Mouse (Mus musculus) intestine, embryonic 16.5 days (tissue): Measurements from ENCODE around the gene Runx3. TPM values are rescaled to one million over a fixed set of nuclear protein-coding genes. Genes with fewer than 3 reads are reported as not detected.
A peak's percentile ranks its signal among the peaks of the same experiment; 100 is the strongest.

Source experiments
- ATAC-seq: fragments of 200-750 bp; cut with Nextera tagmentation; 2 replicates; pipeline ENCODE4 v1.8.0; 2017; ENCODE audit warnings: moderate TSS enrichment, moderate library complexity
- H3K27ac ChIP-seq: fragments of 300-500 bp; sonication (generic); 2 replicates; pipeline ENCODE4 v1.5.1; 2014; ENCODE audit warnings: mild to moderate bottlenecking, low read length
- H3K27me3 ChIP-seq: fragments of 300-500 bp; sonication (generic); replicated peaks from 2 replicates; pipeline ENCODE4 v1.6.1; 2014; ENCODE audit warnings: low read length, control low read depth, mixed read lengths; ENCODE audit not compliant: control insufficient read depth, insufficient read depth
- H3K36me3 ChIP-seq: fragments of 300-500 bp; sonication (generic); 2 replicates; pipeline ENCODE4 v1.6.1; 2014; ENCODE audit warnings: low read length, control low read depth; ENCODE audit not compliant: control insufficient read depth, insufficient read depth
- H3K4me1 ChIP-seq: fragments of 300-500 bp; sonication (generic); 2 replicates; pipeline ENCODE4 v1.6.1; 2014; ENCODE audit warnings: low read length, control low read depth, mixed read lengths; ENCODE audit not compliant: control insufficient read depth, insufficient read depth
- H3K4me2 ChIP-seq: fragments of 300-500 bp; sonication (generic); 2 replicates; pipeline ENCODE4 v1.6.1; 2014; ENCODE audit warnings: low read depth, low read length, control low read depth
- H3K4me3 ChIP-seq: fragments of 300-500 bp; sonication (generic); 2 replicates; pipeline ENCODE4 v1.5.1; 2014; ENCODE audit warnings: mild to moderate bottlenecking, low read length
- H3K9ac ChIP-seq: fragments of 300-500 bp; sonication (generic); 2 replicates; pipeline ENCODE4 v1.6.1; 2014; ENCODE audit warnings: low read depth, low read length
- H3K9me3 ChIP-seq: fragments of 300-500 bp; sonication (generic); 2 replicates; pipeline ENCODE4 v1.6.1; 2016; ENCODE audit warnings: low read length, control low read depth; ENCODE audit not compliant: control insufficient read depth
- WGBS: fragments of 180-500 bp; shearing (Covaris S2); extraction: QIAGEN DNeasy Blood & Tissue Kit; methylation state at CpG from one replicate; pipeline ENCODE4 v1.1.7; 2014; 5-methylcytosine and 5-hydroxymethylcytosine counted together
- polyA plus RNA-seq: library from polyadenylated mRNA; unstranded; fragments of >200 nt; fragmentation: Nextera tagmentation; extraction: Ambion mirVana; gene quantifications from 2 replicates; pipeline ENCODE4 v1.2.1, GENCODE M21; 2015

Runx3 gene
- polyA plus RNA-seq, 1 experiment from 2014 or later, result 0.33 TPM

DNA sequence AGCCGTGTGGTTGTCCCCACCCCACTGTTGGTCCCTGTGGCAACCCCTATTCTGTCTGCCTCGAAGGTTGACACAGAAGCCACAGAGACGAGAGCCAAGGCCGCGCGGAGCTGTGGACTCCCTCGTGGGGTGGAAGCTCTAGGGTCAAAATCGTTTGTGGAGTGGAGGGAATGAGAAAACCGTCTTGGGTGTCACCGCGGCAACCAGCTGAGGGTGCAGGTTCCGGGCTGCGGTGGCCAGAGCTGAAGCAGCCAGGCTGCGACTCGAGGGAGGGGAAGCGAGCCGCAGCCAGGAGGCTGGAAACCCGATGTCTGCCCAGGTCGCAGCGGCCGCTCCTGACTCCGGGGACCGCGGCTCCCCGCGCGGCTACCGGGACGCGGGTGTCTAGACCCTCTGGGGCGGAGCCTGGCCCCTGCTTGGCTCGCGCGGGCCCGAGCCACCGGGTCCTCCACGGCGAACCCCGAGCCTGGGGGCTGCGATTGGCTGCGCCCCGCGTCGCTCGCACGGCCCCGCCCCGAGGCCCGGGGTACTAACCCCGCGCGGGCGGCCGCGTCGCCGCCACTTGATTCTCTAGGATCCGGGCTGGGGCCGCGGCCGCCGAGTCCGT is 31.6 kb downstream of the Runx3 start:
- peak overlapping the region; percentile 51; the same call in 1 of the 2 replicates for H3K9ac ChIP-seq
- peaks cover 98% of the 10 kb centered on the region for H3K27me3 ChIP-seq
- ATAC-seq, result peak; percentile 29; the same call in 1 of the 2 replicates
- H3K4me1 ChIP-seq, result peaks cover 14% of the 10 kb centered on the region
- no peaks in the 10 kb centered on the region for H3K9me3 ChIP-seq
- no peak overlapping the region for H3K27ac ChIP-seq
- peak overlapping the region; percentile 46 for H3K4me3 ChIP-seq
- peak overlapping the region; percentile 77 for H3K4me2 ChIP-seq
- H3K36me3 ChIP-seq, result no peaks in the 10 kb centered on the region
- WGBS, result under 1% methylated on average over 48 of the region's 63 CpGs

GRCm38 (mm10) chr4:135152834-135153259 is 32.4 kb downstream of the Runx3 start:
- Histone ChIP-seq H3K4me3 (peak overlapping the region; percentile 46), H3K4me2 (peak overlapping the region; percentile 77), H3K4me1 (peaks cover 11% of the 10 kb centered on the region), H3K27ac (no peak overlapping the region), H3K36me3 (no peaks in the 10 kb centered on the region), H3K9me3 (no peaks in the 10 kb centered on the region), H3K27me3 (peaks cover 98% of the 10 kb centered on the region), H3K9ac (peak overlapping the region; percentile 51; the same call in 1 of the 2 replicates)
- WGBS, result 1% methylated on average over 43 of the region's 45 CpGs
- no peak for ATAC-seq

DNA sequence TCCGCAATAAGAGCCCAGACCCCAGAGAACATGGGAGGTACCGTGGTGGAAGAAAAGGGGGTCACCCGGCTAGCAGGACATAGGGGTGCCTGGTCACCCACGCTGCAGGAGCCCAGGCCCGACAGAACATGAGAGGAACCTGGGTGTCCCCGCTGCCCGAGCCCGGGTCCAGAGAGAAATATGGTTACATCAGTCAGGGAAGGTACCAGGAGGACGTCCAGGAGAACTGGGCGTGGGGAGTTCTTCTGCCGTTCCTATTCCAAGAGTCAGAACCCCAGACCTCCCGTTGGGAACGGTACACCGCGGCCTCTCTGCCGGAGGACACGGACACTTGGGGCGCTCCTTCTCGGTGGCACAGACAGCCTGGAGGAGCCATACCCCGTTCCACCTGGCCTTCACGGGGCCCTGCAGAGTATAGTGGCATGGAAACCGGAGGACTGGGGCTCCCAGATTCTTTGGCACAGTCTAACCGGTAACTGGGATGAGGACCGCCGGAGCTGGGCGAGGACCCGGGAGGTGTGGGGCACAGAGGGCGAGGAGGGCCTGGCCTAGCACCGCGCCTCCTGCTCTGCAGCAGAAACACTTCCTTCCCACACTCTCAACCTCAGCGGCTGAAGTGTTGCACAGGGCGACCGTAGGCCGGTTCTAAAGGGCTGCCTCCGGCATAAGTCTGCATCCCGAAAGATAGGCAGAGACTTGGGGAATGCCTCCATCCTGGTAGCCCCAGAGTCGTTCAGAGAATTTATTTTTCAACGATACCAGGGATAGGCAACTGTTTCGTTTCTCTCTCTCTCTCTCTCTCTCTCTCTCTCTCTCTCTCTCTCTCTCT is 33.0 kb downstream of the Runx3 start:
- H3K4me1 ChIP-seq, result peaks cover 11% of the 10 kb centered on the region
- no peak overlapping the region for H3K4me2 ChIP-seq
- no peak overlapping the region for H3K27ac ChIP-seq
- under 1% methylated on average over 39 of the region's 39 CpGs for WGBS
- no peaks in the 10 kb centered on the region for H3K9me3 ChIP-seq
- peaks cover 97% of the 10 kb centered on the region for H3K27me3 ChIP-seq
- H3K9ac ChIP-seq, result no peak overlapping the region
- H3K4me3 ChIP-seq, result peak overlapping the region; percentile 46
- H3K36me3 ChIP-seq, result no peaks in the 10 kb centered on the region
- 0 out of 2 replicates have a peak, but pooled peaks have one; percentile 31 for ATAC-seq

DNA sequence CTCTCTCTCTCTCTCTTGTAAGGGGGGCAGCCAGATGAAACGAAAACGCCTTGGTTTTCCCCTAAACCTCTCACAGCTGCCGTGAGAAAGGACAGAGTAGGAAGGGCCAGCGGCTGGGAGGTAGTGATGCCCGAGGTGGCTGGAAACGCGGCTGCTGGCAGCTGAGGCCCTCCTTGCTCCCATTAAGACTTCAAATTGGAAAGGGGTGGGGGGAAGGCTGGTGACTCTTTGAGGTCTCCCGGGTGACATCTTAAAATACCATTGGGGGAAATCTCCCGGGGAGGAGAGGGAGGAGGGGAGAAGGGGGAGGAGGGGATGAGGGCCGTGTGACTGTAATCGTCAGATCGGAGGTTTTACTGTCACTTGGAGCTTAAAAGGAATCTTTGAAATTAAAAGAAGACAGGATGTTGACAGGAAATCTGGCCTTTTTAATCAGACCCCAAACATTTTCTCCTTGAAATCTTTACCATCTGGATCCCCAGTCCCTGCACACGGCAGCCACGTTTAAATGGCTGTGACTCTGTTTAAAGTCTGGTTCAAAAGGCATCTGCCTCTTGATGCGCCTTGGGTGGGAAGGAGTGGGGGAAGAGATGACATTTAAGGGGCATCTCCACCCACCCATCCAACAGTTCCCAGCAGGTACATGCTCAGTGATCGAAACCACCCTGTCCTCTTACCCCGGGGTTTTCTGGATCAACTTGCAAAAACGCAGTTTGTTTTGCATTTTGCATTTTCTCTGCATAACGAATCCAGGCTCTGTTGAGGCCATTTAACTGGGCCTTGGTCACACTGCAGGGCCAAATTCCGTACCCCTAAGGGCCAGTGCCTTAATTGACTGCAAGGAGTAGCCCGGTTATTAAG is 33.9 kb downstream of the Runx3 start:
- Histone ChIP-seq H3K27ac (no peak overlapping the region), H3K4me3 (no peak overlapping the region), H3K9ac (no peak overlapping the region), H3K9me3 (no peaks in the 10 kb centered on the region), H3K4me2 (no peak overlapping the region), H3K27me3 (peaks cover 97% of the 10 kb centered on the region), H3K36me3 (no peaks in the 10 kb centered on the region), H3K4me1 (peaks cover 11% of the 10 kb centered on the region)
- WGBS, result 3% methylated on average over 21 of the region's 21 CpGs
- ATAC-seq, result no peak

GRCm38 (mm10) chr4:135155106-135155800 is 34.8 kb downstream of the Runx3 start:
- Histone ChIP-seq H3K27me3 (peaks cover 94% of the 10 kb centered on the region), H3K27ac (no peak overlapping the region)
- 5% methylated on average over 30 of the region's 31 CpGs for WGBS

GRCm38 (mm10) chr4:135155805-135156469 is 35.5 kb downstream of the Runx3 start:
- H3K27ac ChIP-seq, result no peak overlapping the region
- no peaks in the 10 kb centered on the region for H3K36me3 ChIP-seq
- no peak overlapping the region for H3K9ac ChIP-seq
- WGBS, result 13% methylated on average over 15 of the region's 15 CpGs
- H3K27me3 ChIP-seq, result peaks cover 87% of the 10 kb centered on the region
- no peak overlapping the region for H3K4me3 ChIP-seq
- no peaks in the 10 kb centered on the region for H3K9me3 ChIP-seq
- peaks cover 11% of the 10 kb centered on the region for H3K4me1 ChIP-seq
- ATAC-seq, result no peak
- H3K4me2 ChIP-seq, result no peak overlapping the region

More at GRCm38 (mm10) chr4:135155106-135155800, 34.8 kb downstream of the Runx3 start:
- Histone ChIP-seq H3K9ac (no peak overlapping the region), H3K36me3 (no peaks in the 10 kb centered on the region), H3K9me3 (no peaks in the 10 kb centered on the region), H3K4me3 (no peak overlapping the region), H3K4me1 (peaks cover 11% of the 10 kb centered on the region), H3K4me2 (no peak overlapping the region)
- ATAC-seq, result no peak

DNA sequence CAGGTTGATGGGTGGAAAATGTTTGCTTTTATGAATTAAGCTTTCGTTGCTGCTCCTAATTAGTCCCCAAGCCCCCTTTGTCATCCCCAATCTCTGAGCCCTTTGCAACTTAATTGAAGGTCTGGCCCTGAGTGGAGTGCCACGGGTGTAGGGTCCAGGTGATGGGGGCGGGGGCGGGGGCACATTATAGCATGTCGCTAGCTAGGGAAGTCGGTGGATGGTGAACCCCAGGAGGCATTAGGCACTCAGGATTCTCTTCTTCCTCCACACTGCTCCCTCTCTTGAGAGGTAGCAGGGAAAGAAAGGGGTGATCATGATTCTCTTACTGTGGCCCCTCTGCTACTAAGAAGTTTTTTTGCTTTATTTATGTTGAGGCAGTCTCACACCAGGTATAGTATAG is 36.1 kb downstream of the Runx3 start:
- no peak for ATAC-seq
- Histone ChIP-seq H3K27ac (no peak overlapping the region), H3K9me3 (no peaks in the 10 kb centered on the region), H3K9ac (no peak overlapping the region), H3K4me2 (no peak overlapping the region), H3K36me3 (no peaks in the 10 kb centered on the region), H3K4me3 (no peak overlapping the region), H3K27me3 (peaks cover 81% of the 10 kb centered on the region), H3K4me1 (peaks cover 11% of the 10 kb centered on the region)
- 13% methylated on average over 6 of the region's 6 CpGs for WGBS

DNA sequence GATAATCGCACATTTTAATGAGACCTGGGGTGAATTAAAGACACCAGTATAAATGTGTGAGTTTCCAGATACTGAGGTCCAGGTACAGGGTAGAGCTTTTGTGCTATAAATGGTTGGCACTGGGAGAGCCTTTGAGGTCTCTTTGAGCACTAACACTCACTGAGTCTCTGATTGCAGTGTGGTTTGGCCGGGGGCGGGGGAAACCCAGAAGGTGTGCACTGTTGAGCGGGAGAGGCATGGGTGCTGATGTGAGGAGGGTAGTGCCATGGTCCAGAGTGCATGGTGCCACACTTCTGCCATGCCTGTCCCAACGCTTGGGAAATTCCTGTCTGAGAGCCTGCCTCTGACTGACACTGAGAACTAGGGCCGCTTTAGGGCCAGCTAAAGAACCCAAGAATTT is 36.9 kb downstream of the Runx3 start:
- no peak overlapping the region for H3K4me2 ChIP-seq
- no peak overlapping the region for H3K9ac ChIP-seq
- H3K9me3 ChIP-seq, result no peaks in the 10 kb centered on the region
- peaks cover 6% of the 10 kb centered on the region for H3K4me1 ChIP-seq
- H3K27me3 ChIP-seq, result peaks cover 73% of the 10 kb centered on the region
- no peak overlapping the region for H3K27ac ChIP-seq
- H3K36me3 ChIP-seq, result no peaks in the 10 kb centered on the region
- no peak overlapping the region for H3K4me3 ChIP-seq
- 17% methylated on average over 6 of the region's 6 CpGs for WGBS
- no peak for ATAC-seq
